In genomic region chr7:84710287-84710958, GRCm38 (mm10) we compare ENCODE assay signal across 14 mouse cellular contexts.
"Had no signal": no experiment of that assay in that cellular context is flagged by ENCODE, and none has a peak within 500 bp of the region (broad histone marks: within the 10 kb centered on the region; RNA-seq: fewer than 3 reads in every experiment).

No protein-coding gene starts in this region.

- H3K36me3 ChIP-seq: limb, embryonic 15.5 days; midbrain, embryonic 15.5 days; neural tube, embryonic 12.5 days had no signal

- H3K27me3 ChIP-seq: limb, embryonic 15.5 days; midbrain, embryonic 15.5 days; neural tube, embryonic 12.5 days had no signal

- DNase-seq: kidney, adult 8-10 months; kidney, postnatal 25 days; lung, embryonic 14.5 days; lung, postnatal 10 days; lung, postnatal 4 days; thymus, adult 18-20 months; thymus, postnatal 14 days had no signal

- H3K9me3 ChIP-seq: limb, embryonic 15.5 days; midbrain, embryonic 15.5 days; neural tube, embryonic 12.5 days had no signal

- H3K9ac ChIP-seq: limb, embryonic 15.5 days; lung, embryonic 14.5 days; midbrain, embryonic 15.5 days; neural tube, embryonic 12.5 days had no signal

- H3K4me1 ChIP-seq: limb, embryonic 15.5 days; midbrain, embryonic 15.5 days; neural tube, embryonic 12.5 days had no signal

- ATAC-seq: intestine, embryonic 16.5 days; midbrain, embryonic 15.5 days had no signal

- H3K27ac ChIP-seq: left cerebral cortex, adult 2 months; limb, embryonic 15.5 days; midbrain, embryonic 15.5 days; neural tube, embryonic 12.5 days; stomach, postnatal 0 days had no signal

- H3K4me3 ChIP-seq: left cerebral cortex, adult 2 months; limb, embryonic 15.5 days; midbrain, embryonic 15.5 days; neural tube, embryonic 12.5 days had no signal

- H3K4me2 ChIP-seq: limb, embryonic 15.5 days; lung, embryonic 14.5 days; midbrain, embryonic 11.5 days; midbrain, embryonic 15.5 days; neural tube, embryonic 12.5 days had no signal
